8 mouse cellular contexts compared by ENCODE assay signal in genomic region chr4:107453141-107453984, GRCm38 (mm10). TPM values are rescaled to one million over a fixed set of nuclear protein-coding genes. Genes with fewer than 3 reads are reported as not detected.
DNase-seq lines count a peak whose midpoint lies in the region; ATAC-seq lines count a peak whose summit lies in the region.

No protein-coding gene starts in this region.

- H3K4me3 ChIP-seq in embryonic facial prominence, embryonic 11.5 days (ENCODE audit: low read depth, low read length), result no peak overlapping the region
- H3K4me3 ChIP-seq in kidney, embryonic 16.5 days (ENCODE audit: low read length), result no peak overlapping the region

- no peaks in the 10 kb centered on the region; the same call in 1 of the 2 replicates for H3K27me3 ChIP-seq in embryonic facial prominence, embryonic 11.5 days (ENCODE audit: control insufficient read depth, insufficient read depth, low read length)
- H3K27me3 ChIP-seq in kidney, embryonic 16.5 days (ENCODE audit: insufficient read depth, low read length), result peaks cover 6% of the 10 kb centered on the region; the same call in 1 of the 2 replicates

- H3K9ac ChIP-seq in embryonic facial prominence, embryonic 11.5 days (replicated peaks; ENCODE audit: low read length), result no peak overlapping the region
- no peak overlapping the region for H3K9ac ChIP-seq in kidney, embryonic 16.5 days (replicated peaks; ENCODE audit: low read length)

- ATAC-seq in CD4-positive, CD25-positive, alpha-beta regulatory T cell, adult 4 months, result no peak
- peak; percentile 72 for ATAC-seq in embryonic facial prominence, embryonic 11.5 days (replicated peaks; ENCODE audit: insufficient number of reproducible peaks, low FRiP score, low TSS enrichment, low read depth)
- ATAC-seq in kidney, embryonic 16.5 days (ENCODE audit: low FRiP score, low TSS enrichment), result peak; percentile 70

- H3K4me2 ChIP-seq in embryonic facial prominence, embryonic 11.5 days (ENCODE audit: low read depth, low read length), result no peak overlapping the region
- no peak overlapping the region for H3K4me2 ChIP-seq in kidney, embryonic 16.5 days (replicated peaks; ENCODE audit: low read depth, low read length)

- H3K36me3 ChIP-seq in embryonic facial prominence, embryonic 11.5 days (replicated peaks; ENCODE audit: control insufficient read depth, insufficient read depth, low read depth, low read length), result no peaks in the 10 kb centered on the region
- no peaks in the 10 kb centered on the region for H3K36me3 ChIP-seq in kidney, embryonic 16.5 days (ENCODE audit: insufficient read depth, low read length)

- DNase-seq in CD4-positive, CD25-positive, alpha-beta regulatory T cell, adult 2 months (ENCODE audit: low read depth, low spot score), result peak; percentile 74
- peak; percentile 94 for DNase-seq in embryonic facial prominence, embryonic 11.5 days (ENCODE audit: low spot score)
- DNase-seq in heart, adult 8-10 months (ENCODE audit: low spot score), result peak; percentile 62
- DNase-seq in liver, result peak; percentile 92
- peak; percentile 66 for DNase-seq in naive thymus-derived CD4-positive, alpha-beta T cell, adult 2 months (ENCODE audit: low read depth)
- peak; percentile 86 to 96 for DNase-seq in spleen, postnatal 4 days (ENCODE audit: low spot score in 2 of 2)

- peaks cover 6% of the 10 kb centered on the region for H3K4me1 ChIP-seq in embryonic facial prominence, embryonic 11.5 days (ENCODE audit: control insufficient read depth, insufficient read depth, low read length)
- H3K4me1 ChIP-seq in kidney, embryonic 16.5 days (ENCODE audit: insufficient read depth, low read length), result peaks cover 10% of the 10 kb centered on the region

- 66% methylated on average over 16 of the region's 16 CpGs for WGBS in embryonic facial prominence, embryonic 11.5 days
- 46% methylated on average over 16 of the region's 16 CpGs for WGBS in kidney, embryonic 16.5 days

- H3K27ac ChIP-seq in embryonic facial prominence, embryonic 11.5 days (replicated peaks; ENCODE audit: low read depth, low read length), result no peak overlapping the region
- H3K27ac ChIP-seq in kidney, embryonic 16.5 days (ENCODE audit: low read length), result no peak overlapping the region

- no peaks in the 10 kb centered on the region for H3K9me3 ChIP-seq in embryonic facial prominence, embryonic 11.5 days (replicated peaks; ENCODE audit: control insufficient read depth, low read length)
- no peaks in the 10 kb centered on the region for H3K9me3 ChIP-seq in kidney, embryonic 16.5 days (ENCODE audit: low read length)

RNA-seq across cellular contexts. Expression of gene Glis1, which starts 19.0 kb away (rescaled TPM):
- not detected for polyA plus RNA-seq in CD4-positive, CD25-positive, alpha-beta regulatory T cell, adult 4 months (2017; shearing (Covaris generic))
- polyA plus RNA-seq in embryonic facial prominence, embryonic 11.5 days (2014; fragmentation: Nextera tagmentation; extraction: Ambion mirVana), result 7.7 and 8.4 TPM in 2 replicates
- under 1 TPM in 2 of 4 experiments, not detected in 2; 0.19 to 0.28 TPM for total RNA-seq in heart, adult 8-10 months (2022)
- 4.6 and 5.1 TPM in 2 replicates for polyA plus RNA-seq in kidney, embryonic 16.5 days (2015; fragmentation: Nextera tagmentation; extraction: Ambion mirVana)
